ENCODE assay signal across 23 mouse cellular contexts in genomic region chrX:85197688-85198087, GRCm38 (mm10). TPM values are rescaled to one million over a fixed set of nuclear protein-coding genes. Genes with fewer than 3 reads are reported as not detected.
"Had no signal": no experiment of that assay in that cellular context is flagged by ENCODE, and none has a peak within 500 bp of the region (broad histone marks: within the 10 kb centered on the region; RNA-seq: fewer than 3 reads in every experiment).

No protein-coding gene starts in this region.

- H3K36me3 ChIP-seq: lung, embryonic 15.5 days; midbrain, embryonic 12.5 days; neural tube, embryonic 12.5 days had no signal

- DNase-seq: liver, postnatal 0 days; lung, adult 2 months; lung, postnatal 14 days; lung, postnatal 36 days; midbrain, embryonic 14.5 days; right cerebral cortex, postnatal 14 days; thymus, adult 18-20 months; thymus, postnatal 14 days; thymus, postnatal 36 days had no signal

- H3K9ac ChIP-seq: liver, postnatal 0 days; lung, embryonic 15.5 days; midbrain, embryonic 12.5 days; neural tube, embryonic 12.5 days had no signal

- H3K9me3 ChIP-seq: lung, embryonic 15.5 days; megakaryocyte, embryonic 14.5 days; midbrain, embryonic 12.5 days; neural tube, embryonic 12.5 days had no signal

- H3K4me3 ChIP-seq: lung, embryonic 15.5 days; megakaryocyte, embryonic 14.5 days; midbrain, embryonic 12.5 days; neural tube, embryonic 12.5 days had no signal

- H3K27me3 ChIP-seq: lung, embryonic 15.5 days; neural tube, embryonic 12.5 days had no signal

- H3K4me2 ChIP-seq: lung, embryonic 15.5 days; midbrain, embryonic 12.5 days; neural tube, embryonic 12.5 days had no signal

- H3K27ac ChIP-seq: lung, embryonic 15.5 days; macrophage; midbrain, embryonic 12.5 days; neural tube, embryonic 12.5 days had no signal

- ATAC-seq: liver, postnatal 0 days; lung, postnatal 0 days; midbrain, embryonic 16.5 days had no signal

- H3K4me1 ChIP-seq: lung, embryonic 15.5 days; megakaryocyte, embryonic 14.5 days; midbrain, embryonic 12.5 days; neural tube, embryonic 12.5 days had no signal

RNA-seq across cellular contexts. Expression of gene Fthl17a, which starts 51.8 kb away (rescaled TPM):
- total RNA-seq: megakaryocyte progenitor cell, adult 5-6 weeks; monocyte, adult 5-6 weeks; neutrophil, adult 5-6 weeks had no signal
- polyA plus RNA-seq: liver, postnatal 0 days; lung, adult 2 months; lung, embryonic 15.5 days; lung, postnatal 0 days; macrophage; midbrain, embryonic 12.5 days; midbrain, embryonic 14.5 days; midbrain, embryonic 16.5 days; neural tube, embryonic 12.5 days; neural tube, embryonic 14.5 days; spleen, adult 2 months; stomach, embryonic 14.5 days; stomach, embryonic 16.5 days had no signal
